Mouse (Mus musculus) forebrain, postnatal 0 days (tissue): Measurements from ENCODE around the gene Fnip1. TPM values are rescaled to one million over a fixed set of nuclear protein-coding genes. Genes with fewer than 3 reads are reported as not detected.

Experiments used
- ATAC-seq: fragments of 200-750 bp; cut with Nextera tagmentation; 2 replicates; pipeline ENCODE4 v1.8.0; 2017; ENCODE audit warnings: mild to moderate bottlenecking, moderate library complexity
- DNase-seq: peaks from one replicate; pipeline ENCODE4 v3.0.0-alpha.2; 2015
- H3K27ac ChIP-seq: fragments of 300-500 bp; sonication (generic); 2 replicates; pipeline ENCODE4 v1.5.1; 2014; ENCODE audit warnings: low read depth, mild to moderate bottlenecking, antibody characterized with exemption, low read length, moderate library complexity, mixed read lengths
- H3K27me3 ChIP-seq: fragments of 300-500 bp; sonication (generic); 2 replicates; pipeline ENCODE4 v1.6.1; 2014; ENCODE audit warnings: mild to moderate bottlenecking, low read length, mixed read lengths; ENCODE audit not compliant: insufficient read depth
- H3K36me3 ChIP-seq: fragments of 300-500 bp; sonication (generic); 2 replicates; pipeline ENCODE4 v1.6.1; 2014; ENCODE audit warnings: mild to moderate bottlenecking, moderate library complexity; ENCODE audit not compliant: insufficient read depth
- H3K4me1 ChIP-seq: fragments of 300-500 bp; sonication (generic); 2 replicates; pipeline ENCODE4 v1.6.1; 2014; ENCODE audit warnings: antibody characterized with exemption; ENCODE audit not compliant: insufficient read depth
- H3K4me2 ChIP-seq: fragments of 300-500 bp; sonication (generic); 2 replicates; pipeline ENCODE4 v1.6.1; 2014; ENCODE audit warnings: low read depth, mild to moderate bottlenecking, moderate library complexity
- H3K4me3 ChIP-seq: fragments of 300-500 bp; sonication (generic); 2 replicates; pipeline ENCODE4 v1.5.1; 2014; ENCODE audit warnings: low read depth, low read length, mixed read lengths
- H3K9ac ChIP-seq: fragments of 300-500 bp; sonication (generic); 2 replicates; pipeline ENCODE4 v1.6.1; 2014; ENCODE audit warnings: mild to moderate bottlenecking
- H3K9me3 ChIP-seq: fragments of 300-500 bp; sonication (generic); 2 replicates; pipeline ENCODE4 v1.6.1; 2016; ENCODE audit warnings: low read length
- CTCF ChIP-seq: sonication (generic); IDR thresholded peaks from 2 replicates; pipeline ENCODE4 v1.5.1; 2016; ENCODE audit warnings: antibody characterized with exemption, control low read depth, low read depth
- WGBS: fragments of 180-500 bp; shearing (Covaris S2); extraction: QIAGEN DNeasy Blood & Tissue Kit; methylation state at CpG from one replicate; pipeline ENCODE4 v1.1.7; 2014; 5-methylcytosine and 5-hydroxymethylcytosine counted together
- polyA plus RNA-seq: library from polyadenylated mRNA; unstranded; fragments of >200 nt; fragmentation: Nextera tagmentation; extraction: Ambion mirVana; gene quantifications from 2 replicates; pipeline ENCODE4 v1.2.1, GENCODE M21; 2015
- total RNA-seq: library from RNA; depleted of rRNA; stranded (reverse); fragments of >200 nt; gene quantifications from 2 replicates; pipeline ENCODE4 v1.2.3, GENCODE M21; 2014

Fnip1 gene
- total and polyA plus RNA-seq, 2 experiments from 2014 or later: 6.9 to 31.8 TPM

DNA sequence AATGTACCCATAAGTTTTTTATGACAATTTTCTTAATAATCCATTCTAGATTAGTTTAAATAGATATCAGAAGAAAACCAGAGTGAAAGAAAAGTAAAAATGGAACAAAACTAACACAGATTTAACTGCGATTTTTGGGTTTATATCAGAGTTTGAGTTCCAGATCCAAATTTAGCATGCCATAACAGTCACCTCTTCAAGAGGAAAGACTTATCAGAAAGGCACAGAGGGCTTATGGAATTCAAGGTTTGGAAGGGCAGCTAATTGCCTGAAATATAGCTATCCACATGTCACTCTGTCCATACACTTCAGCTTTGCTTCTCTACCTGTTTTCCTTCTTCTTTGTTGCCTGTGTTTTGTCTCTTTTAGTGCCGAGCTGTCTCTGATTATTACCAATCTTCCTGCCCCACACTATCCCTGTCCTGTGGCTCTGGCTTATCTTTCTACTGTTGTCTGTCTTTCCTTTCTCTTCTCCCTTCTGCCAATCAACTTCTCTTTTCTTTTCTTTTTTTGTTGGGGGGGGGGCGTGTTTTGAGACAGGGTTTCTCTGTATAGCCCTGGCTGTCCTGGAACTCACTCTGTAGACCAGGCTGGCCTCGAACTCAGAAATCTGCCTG lies 31.0 kb upstream of the Fnip1 start:
- H3K27ac ChIP-seq: no peak overlapping the region
- no peaks in the 10 kb centered on the region for H3K27me3 ChIP-seq
- no peak overlapping the region for H3K4me3 ChIP-seq
- H3K36me3 ChIP-seq: no peaks in the 10 kb centered on the region
- DNase-seq (no peak), ATAC-seq (no peak)
- 87% methylated on average over 4 of the region's 4 CpGs for WGBS
- H3K9ac ChIP-seq: no peak overlapping the region
- H3K4me1 ChIP-seq: no peaks in the 10 kb centered on the region
- H3K4me2 ChIP-seq: no peak overlapping the region
- no peak for TF ChIP-seq CTCF
- no peaks in the 10 kb centered on the region for H3K9me3 ChIP-seq

DNA sequence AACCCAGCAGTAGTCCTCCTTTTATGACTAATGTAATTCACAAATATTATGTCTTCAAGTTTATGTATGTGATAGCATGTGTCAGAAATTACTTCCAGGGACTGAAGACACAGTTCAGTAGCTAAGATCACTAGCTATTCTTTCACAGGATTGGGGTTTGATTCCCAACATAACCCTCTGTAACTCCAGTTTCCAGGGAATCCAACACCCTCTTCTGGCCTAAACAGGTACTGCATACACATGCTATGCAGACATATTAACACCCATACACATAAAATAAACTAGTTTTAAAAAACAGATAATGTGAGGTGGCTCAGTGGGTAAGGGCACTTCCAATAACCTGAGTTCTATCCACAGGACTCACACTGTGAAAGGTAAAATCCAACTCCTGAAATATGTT lies 27.4 kb upstream of the Fnip1 start:
- ATAC-seq (no peak), DNase-seq (no peak)
- Histone ChIP-seq H3K4me2 (no peak overlapping the region), H3K4me1 (no peaks in the 10 kb centered on the region), H3K9ac (no peak overlapping the region), H3K36me3 (no peaks in the 10 kb centered on the region), H3K27ac (no peak overlapping the region), H3K4me3 (no peak overlapping the region), H3K9me3 (no peaks in the 10 kb centered on the region), H3K27me3 (no peaks in the 10 kb centered on the region)
- TF ChIP-seq CTCF: peak; percentile 36

GRCm38 (mm10) chr11:54413017-54413416 lies 25.0 kb upstream of the Fnip1 start:
- Histone ChIP-seq H3K4me3 (no peak overlapping the region), H3K4me1 (no peaks in the 10 kb centered on the region), H3K9ac (no peak overlapping the region), H3K27me3 (no peaks in the 10 kb centered on the region), H3K9me3 (no peaks in the 10 kb centered on the region), H3K36me3 (no peaks in the 10 kb centered on the region), H3K27ac (no peak overlapping the region), H3K4me2 (no peak overlapping the region)
- peak; percentile 87 for ATAC-seq
- DNase-seq: peak; percentile 35
- TF ChIP-seq CTCF: no peak
- 38% methylated on average over 6 of the region's 6 CpGs for WGBS

DNA sequence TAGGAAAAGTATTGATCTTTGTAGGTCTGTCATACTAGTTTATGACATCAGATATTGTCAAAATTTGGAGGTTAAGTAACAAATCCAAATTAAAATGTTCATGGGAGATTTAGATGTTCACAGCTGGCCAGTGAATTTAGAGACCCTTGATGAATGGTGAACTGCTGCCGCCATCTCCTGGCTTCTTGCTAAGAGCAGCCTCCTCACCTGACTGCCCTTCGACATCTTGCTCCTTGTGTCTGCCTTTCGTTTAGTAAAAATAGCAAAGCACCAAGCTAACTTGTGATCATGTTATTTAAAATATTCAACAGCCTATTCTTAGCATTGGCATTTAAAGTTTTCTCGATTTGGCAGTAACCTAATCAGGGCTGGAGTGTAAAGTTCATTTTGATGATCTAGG lies 15.0 kb upstream of the Fnip1 start:
- Histone ChIP-seq H3K9me3 (no peaks in the 10 kb centered on the region), H3K4me1 (no peaks in the 10 kb centered on the region), H3K9ac (no peak overlapping the region), H3K4me2 (no peak overlapping the region), H3K27me3 (no peaks in the 10 kb centered on the region), H3K4me3 (no peak overlapping the region), H3K27ac (no peak overlapping the region), H3K36me3 (no peaks in the 10 kb centered on the region)
- DNase-seq: no peak
- TF ChIP-seq CTCF: no peak
- WGBS: 87% methylated on average over 4 of the region's 4 CpGs
- no peak for ATAC-seq

DNA sequence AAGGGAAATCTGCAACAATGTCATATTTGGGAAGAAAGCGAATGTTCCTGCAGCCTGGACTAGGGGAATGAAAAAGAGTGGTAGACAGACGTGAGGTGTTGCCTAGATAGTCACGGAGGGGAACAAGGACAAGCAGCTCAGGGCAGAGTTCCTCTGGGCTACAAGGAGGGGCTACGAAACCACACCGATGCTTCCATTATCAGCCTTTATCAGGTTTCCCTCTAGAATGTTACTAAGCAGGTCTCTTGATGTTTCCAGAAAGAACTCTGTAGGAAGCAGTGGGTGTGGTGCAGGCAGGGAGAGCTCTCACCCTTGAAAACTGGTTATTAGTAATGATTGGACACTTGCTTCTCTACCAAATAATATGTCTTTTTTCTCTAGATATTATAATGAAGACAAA lies 11.7 kb upstream of the Fnip1 start:
- 83% methylated on average over 5 of the region's 5 CpGs for WGBS
- H3K4me1 ChIP-seq: no peaks in the 10 kb centered on the region
- no peaks in the 10 kb centered on the region for H3K36me3 ChIP-seq
- no peak overlapping the region for H3K27ac ChIP-seq
- no peak for DNase-seq
- no peak overlapping the region for H3K4me3 ChIP-seq
- H3K9me3 ChIP-seq: no peaks in the 10 kb centered on the region
- no peaks in the 10 kb centered on the region for H3K27me3 ChIP-seq
- ATAC-seq: no peak
- no peak for TF ChIP-seq CTCF
- H3K9ac ChIP-seq: no peak overlapping the region
- no peak overlapping the region for H3K4me2 ChIP-seq

- Histone ChIP-seq H3K4me3 (no peak overlapping the region), H3K27ac (no peak overlapping the region), H3K27me3 (no peaks in the 10 kb centered on the region), H3K36me3 (no peaks in the 10 kb centered on the region), H3K4me2 (no peak overlapping the region), H3K4me1 (no peaks in the 10 kb centered on the region), H3K9me3 (no peaks in the 10 kb centered on the region), H3K9ac (no peak overlapping the region)
- 70% methylated on average over 2 of the region's 2 CpGs for WGBS
- TF ChIP-seq CTCF: no peak
- ATAC-seq (no peak), DNase-seq (no peak)
Measured at GRCm38 (mm10) chr11:54427138-54427537, 10.9 kb upstream of the Fnip1 start.

GRCm38 (mm10) chr11:54427695-54428352 lies 10.2 kb upstream of the Fnip1 start:
- Histone ChIP-seq H3K27ac (no peak overlapping the region), H3K4me2 (no peak overlapping the region), H3K27me3 (no peaks in the 10 kb centered on the region), H3K36me3 (no peaks in the 10 kb centered on the region), H3K4me3 (no peak overlapping the region), H3K4me1 (no peaks in the 10 kb centered on the region), H3K9ac (no peak overlapping the region), H3K9me3 (no peaks in the 10 kb centered on the region)
- WGBS: 82% methylated on average over 12 of the region's 12 CpGs
- no peak for TF ChIP-seq CTCF
- ATAC-seq: no peak
- DNase-seq: no peak
